Mouse (Mus musculus) sigmoid colon, adult 10 weeks (tissue): ENCODE measurements around the gene Spag7. TPM values are rescaled to one million over a fixed set of nuclear protein-coding genes. Genes with fewer than 3 reads are reported as not detected.

Experiments
- polyA plus RNA-seq: library from polyadenylated mRNA; stranded (reverse); fragments of 350-450 nt; fragmentation: Illumina TruSeq; extraction: RNeasy Lipid Tissue Mini Kit (QIAGEN cat#74804); gene quantifications from one replicate; pipeline ENCODE4 v1.2.3, GENCODE M21; 2014; ENCODE audit warnings: low read depth, low replicate concordance

Gene Spag7
- polyA plus RNA-seq, result 18.2 TPM

DNA sequence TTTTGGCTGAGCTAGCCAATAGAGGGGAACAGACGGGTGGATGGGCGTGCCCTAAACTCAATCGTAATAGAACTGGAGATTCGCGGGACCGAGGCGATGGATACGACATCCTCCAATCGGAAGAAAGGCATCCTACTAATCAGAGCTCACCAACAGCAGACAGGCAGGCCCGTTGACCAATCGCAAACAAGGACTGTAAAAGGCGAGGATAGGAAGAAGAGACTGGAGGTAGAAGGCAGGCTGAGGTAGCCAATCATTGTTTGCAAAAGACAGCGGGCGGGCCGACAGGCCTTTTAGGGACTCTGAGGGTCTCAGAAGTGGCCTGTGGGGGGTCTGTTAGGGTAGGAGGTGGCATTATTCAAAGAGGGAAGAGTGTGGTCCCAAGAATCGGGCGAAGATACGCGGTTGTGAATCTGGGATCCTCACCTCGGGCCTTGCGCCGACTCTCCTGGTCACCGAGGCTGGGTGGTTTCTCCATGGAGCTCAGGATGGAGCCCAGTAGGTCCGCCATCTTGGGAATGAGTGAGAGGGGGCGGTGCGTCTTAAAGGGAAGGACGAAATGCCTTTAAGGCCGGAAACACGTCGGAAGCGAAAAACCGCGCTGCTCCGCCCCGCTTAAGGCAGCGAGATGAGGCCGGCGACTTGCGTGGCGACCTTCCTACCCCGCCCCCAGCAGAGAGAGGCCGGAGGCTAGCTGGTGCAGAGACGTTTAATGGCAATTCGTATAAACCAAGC lies at the start of gene Spag7:
TSS of gene Spag7 (minus strand) at position 646 of the 735 bp plus-strand sequence.

DNA sequence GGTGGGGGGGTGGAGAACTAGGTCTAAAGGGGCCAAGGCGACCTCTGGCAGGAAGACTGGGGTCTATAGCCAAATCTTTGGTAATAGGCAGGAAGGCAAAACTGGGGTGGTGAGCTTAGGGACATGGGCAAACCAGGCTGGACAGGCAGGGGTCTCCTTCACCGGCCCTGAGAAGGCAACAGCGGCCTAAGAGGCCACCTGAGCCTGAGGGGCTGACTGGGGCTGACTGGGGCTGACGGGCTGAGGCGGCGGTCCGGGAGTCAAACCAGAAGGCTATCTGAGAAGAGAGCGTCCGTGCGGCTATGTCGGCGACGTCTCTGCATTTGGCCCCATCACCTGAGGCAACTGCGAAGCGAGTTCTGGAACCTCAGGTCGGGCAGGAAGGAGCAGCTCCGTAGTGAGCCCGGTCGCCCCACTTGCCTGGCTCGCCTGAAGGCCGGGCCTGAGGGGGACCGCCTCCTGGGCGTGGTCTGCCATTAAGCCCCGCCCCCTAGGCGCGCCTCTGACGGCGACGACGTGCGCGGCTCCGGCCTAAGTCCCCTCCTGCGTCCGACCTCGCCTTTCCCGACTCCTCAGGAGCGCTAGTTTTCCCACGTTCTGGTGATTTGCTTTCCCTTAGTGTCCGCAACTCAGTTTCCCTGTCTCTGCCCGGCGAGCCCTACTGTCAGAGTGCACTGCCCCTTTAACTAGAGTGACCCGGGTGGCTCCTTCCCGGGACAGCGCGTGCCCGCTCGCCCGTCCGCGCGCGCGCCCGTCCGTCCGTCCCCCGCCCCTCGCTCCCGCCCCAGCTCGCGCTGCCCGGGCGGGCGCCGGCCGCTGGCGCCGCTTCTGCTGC lies 30.7 kb upstream of the Spag7 start, which contains the start of the genes Inca1 and Kif1c:
TSS of gene Inca1 (minus strand) at position 434 of the 835 bp plus-strand sequence.
TSS of gene Kif1c (plus strand) at position 827 of the 835 bp plus-strand sequence.

DNA sequence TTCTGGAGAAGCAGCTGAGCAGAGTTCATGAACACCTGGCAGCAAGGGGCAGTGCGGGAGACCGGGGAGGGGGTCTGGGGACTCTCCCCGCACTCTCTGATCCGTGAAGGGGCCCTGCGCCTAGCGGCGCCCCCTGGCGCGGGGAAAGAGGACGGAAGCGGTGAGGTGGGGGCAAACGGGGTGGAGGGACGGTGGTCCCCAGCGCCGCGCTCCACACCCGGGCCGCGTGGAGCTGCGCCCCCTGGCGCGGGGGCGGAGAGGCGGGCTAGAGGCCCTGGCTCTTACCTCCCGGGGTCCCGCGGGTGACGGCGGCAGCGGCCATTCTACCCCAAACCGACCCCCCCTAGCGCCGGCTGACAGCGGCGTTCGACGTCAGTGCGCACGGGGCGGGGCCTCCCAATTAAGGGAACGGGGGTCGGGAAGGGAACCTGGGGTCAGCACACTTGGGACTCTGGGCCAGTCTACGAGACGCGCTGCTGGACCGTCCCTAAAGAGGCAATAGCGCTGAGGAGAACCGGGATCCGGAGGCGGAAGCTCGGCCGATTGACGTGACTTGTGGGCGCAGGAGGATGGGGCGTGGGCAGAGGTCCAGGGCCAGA lies 18.5 kb upstream of the Spag7 start, which contains the start of gene Camta2:
TSS of gene Camta2 (minus strand) at position 505 of the 599 bp plus-strand sequence.

DNA sequence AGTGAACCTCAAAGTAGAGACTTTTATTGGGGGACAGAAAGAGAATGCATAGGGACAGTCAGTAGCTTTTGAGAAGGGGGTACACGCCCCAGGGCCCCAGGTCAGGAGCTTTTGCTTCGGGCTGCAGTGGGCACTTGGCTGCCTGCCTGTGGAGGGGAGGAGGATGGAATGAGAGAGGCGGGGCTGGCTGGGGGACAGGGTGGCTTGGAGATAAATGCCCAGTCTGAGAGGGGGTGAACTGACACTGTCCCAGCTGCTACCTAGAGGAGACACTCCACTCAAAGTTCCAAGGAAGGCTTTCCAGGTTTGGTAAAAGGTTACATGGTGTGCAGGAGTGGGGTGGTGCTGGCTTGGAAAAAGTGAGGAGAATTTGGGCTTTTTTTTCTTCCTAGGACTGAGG lies 12.3 kb downstream of the Spag7 start, which contains the start of gene Eno3:
TSS of gene Eno3 (plus strand) at position 239 of the 400 bp plus-strand sequence.

GRCm38 (mm10) chr11:70654198-70654922 lies 14.9 kb downstream of the Spag7 start, which contains the start of gene Pfn1:
Gene Pfn1, minus strand, starts transcription at chr11:70654644.

GRCm38 (mm10) chr11:70646691-70647650 lies 22.2 kb downstream of the Spag7 start, which contains the start of the genes Rnf167 and Slc25a11:
Gene Rnf167, plus strand, starts transcription at chr11:70647235.
Gene Slc25a11, minus strand, starts transcription at chr11:70647479.

DNA sequence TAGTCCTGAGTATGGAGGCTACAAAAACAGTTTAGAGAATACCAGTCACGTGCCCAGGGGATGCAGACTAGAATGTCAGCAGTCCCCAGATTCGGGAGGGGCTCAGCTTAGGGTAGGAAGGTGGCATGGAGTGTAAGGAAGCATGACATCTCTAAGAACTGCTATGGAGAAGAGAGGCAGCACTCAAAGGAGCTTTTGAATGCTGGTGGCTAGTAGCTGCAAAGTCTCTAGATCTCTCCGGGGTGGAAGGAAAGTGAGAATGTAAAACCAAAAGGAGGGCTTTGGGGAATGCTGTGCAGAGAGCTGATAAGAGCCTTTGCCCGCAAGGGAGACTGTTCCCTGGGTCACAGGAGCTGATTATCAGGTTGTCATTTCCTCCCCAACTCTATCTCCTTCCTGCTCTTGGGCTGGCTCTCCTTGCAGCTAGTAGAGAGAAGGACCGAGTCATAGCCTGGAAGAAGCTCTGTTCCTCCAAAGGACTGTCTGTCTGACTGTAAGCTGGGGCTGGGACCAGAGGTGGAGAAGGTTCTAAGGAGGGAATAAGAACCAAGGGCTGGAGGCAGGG lies 30.4 kb downstream of the Spag7 start, which contains the start of gene Gp1ba:
TSS of gene Gp1ba (plus strand) at position 409 of the 565 bp plus-strand sequence.

DNA sequence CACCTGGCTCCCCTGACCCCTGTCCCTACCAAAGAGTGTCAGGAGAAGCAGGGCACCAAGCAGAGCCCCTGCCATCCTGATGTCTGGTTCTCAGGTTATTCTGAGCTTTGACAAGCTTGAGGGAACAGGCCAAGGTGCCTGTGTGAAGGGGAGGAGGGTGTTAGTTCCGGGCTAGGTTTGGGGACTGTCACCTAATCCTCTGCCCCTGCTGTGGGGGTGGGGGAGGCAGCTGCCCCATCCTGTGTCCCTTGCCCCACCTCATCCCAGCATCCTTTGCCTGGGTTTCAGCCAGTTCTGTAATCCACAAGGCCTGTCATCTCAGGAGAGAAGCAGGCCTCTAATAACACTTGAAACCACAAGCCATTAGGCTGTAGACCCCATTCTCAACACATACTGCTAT lies 50.1 kb downstream of the Spag7 start, which contains the start of gene Chrne:
TSS of gene Chrne (minus strand) at position 116 of the 400 bp plus-strand sequence.

GRCm38 (mm10) chr11:70615516-70616093 lies 53.6 kb downstream of the Spag7 start, which contains the start of gene 4930544D05Rik:
Gene 4930544D05Rik, plus strand, starts transcription at chr11:70615848.

Other genes starting within 250 kb of the Spag7 start
- 0.47 TPM for gene Arrb2, start 236.8 kb downstream of the Spag7 start, polyA plus RNA-seq
- 8.1 TPM for gene Med11, start 217.5 kb downstream of the Spag7 start, polyA plus RNA-seq
- 0.28 TPM for gene Zmynd15, start 210.0 kb downstream of the Spag7 start, polyA plus RNA-seq
- 12.0 TPM for gene Cxcl16, start 209.4 kb downstream of the Spag7 start, polyA plus RNA-seq
- gene Tm4sf5, start 164.2 kb downstream of the Spag7 start, polyA plus RNA-seq, result 1.6 TPM
- gene Vmo1, start 154.8 kb downstream of the Spag7 start, polyA plus RNA-seq, result not detected
- not detected for gene Gltpd2, start 150.2 kb downstream of the Spag7 start, polyA plus RNA-seq
- 16.2 TPM for gene Psmb6, start 144.0 kb downstream of the Spag7 start, polyA plus RNA-seq
- gene Gm40193, start 136.5 kb downstream of the Spag7 start, polyA plus RNA-seq, result not detected
- 0.85 TPM for gene Pld2, start 129.4 kb downstream of the Spag7 start, polyA plus RNA-seq
- gene Mink1, start 106.5 kb downstream of the Spag7 start, polyA plus RNA-seq, result 4.6 TPM
- gene 4930544D05Rik, start 53.6 kb downstream of the Spag7 start, polyA plus RNA-seq, result not detected
- not detected for gene Chrne, start 50.2 kb downstream of the Spag7 start, polyA plus RNA-seq
- not detected for gene Gp1ba, start 30.3 kb downstream of the Spag7 start, polyA plus RNA-seq
- gene Rnf167, start 22.2 kb downstream of the Spag7 start, polyA plus RNA-seq, result 43.3 TPM
- 26.7 TPM for gene Slc25a11, start 21.9 kb downstream of the Spag7 start, polyA plus RNA-seq
- 141 TPM for gene Pfn1, start 14.8 kb downstream of the Spag7 start, polyA plus RNA-seq
- 22.6 TPM for gene Eno3, start 12.2 kb downstream of the Spag7 start, polyA plus RNA-seq
- 2.2 TPM for gene Camta2, start 18.7 kb upstream of the Spag7 start, polyA plus RNA-seq
- 0.85 TPM for gene Inca1, start 30.7 kb upstream of the Spag7 start, polyA plus RNA-seq
- gene Kif1c, start 31.1 kb upstream of the Spag7 start, polyA plus RNA-seq, result 24.2 TPM
- 3.8 TPM for gene Zfp3, start 94.8 kb upstream of the Spag7 start, polyA plus RNA-seq
- gene Scimp, start 143.2 kb upstream of the Spag7 start, polyA plus RNA-seq, result 2.0 TPM
- 39.1 TPM for gene Rabep1, start 175.4 kb upstream of the Spag7 start, polyA plus RNA-seq